Mouse (Mus musculus) heart, postnatal 0 days (tissue): ENCODE data around the gene Strn3.

Experiments
- CTCF ChIP-seq: IDR thresholded peaks from 2 replicates; pipeline ENCODE4 v1.5.1; 2016; ENCODE audit warnings: antibody characterized with exemption, control low read depth, low read depth
- EP300 ChIP-seq: IDR thresholded peaks from 2 replicates; pipeline ENCODE4 v1.6.1; 2016; ENCODE audit warnings: antibody characterized with exemption, low read depth

DNA sequence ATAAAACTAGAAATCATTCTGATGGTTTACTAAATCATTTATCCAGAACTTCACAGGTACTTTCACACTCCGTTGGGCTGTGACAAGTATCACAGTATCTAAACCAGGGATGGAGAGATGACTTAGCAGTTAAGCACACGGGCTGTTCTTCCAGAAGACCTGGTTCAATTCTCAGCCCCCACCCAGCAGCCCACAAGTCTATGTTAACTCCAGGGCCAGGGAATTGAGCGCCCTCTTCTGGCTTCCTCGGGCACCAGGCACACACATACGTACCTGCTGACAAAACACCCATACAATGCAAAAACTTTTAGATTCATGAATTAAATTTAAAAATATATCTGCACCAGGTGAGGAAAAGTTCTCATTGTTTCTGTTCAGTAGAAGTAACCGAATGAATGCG, 121.8 kb downstream of the Strn3 start:
- TF ChIP-seq CTCF: no peak
- no peak for TF ChIP-seq EP300
